Mouse (Mus musculus) ovary, postnatal 14 days (tissue): ENCODE data around the gene Dnaaf3.

ENCODE experiments used
- DNase-seq: peaks from one replicate; pipeline ENCODE4 v3.0.0; 2022; ENCODE audit warnings: low spot score

Dnaaf3 gene

DNA sequence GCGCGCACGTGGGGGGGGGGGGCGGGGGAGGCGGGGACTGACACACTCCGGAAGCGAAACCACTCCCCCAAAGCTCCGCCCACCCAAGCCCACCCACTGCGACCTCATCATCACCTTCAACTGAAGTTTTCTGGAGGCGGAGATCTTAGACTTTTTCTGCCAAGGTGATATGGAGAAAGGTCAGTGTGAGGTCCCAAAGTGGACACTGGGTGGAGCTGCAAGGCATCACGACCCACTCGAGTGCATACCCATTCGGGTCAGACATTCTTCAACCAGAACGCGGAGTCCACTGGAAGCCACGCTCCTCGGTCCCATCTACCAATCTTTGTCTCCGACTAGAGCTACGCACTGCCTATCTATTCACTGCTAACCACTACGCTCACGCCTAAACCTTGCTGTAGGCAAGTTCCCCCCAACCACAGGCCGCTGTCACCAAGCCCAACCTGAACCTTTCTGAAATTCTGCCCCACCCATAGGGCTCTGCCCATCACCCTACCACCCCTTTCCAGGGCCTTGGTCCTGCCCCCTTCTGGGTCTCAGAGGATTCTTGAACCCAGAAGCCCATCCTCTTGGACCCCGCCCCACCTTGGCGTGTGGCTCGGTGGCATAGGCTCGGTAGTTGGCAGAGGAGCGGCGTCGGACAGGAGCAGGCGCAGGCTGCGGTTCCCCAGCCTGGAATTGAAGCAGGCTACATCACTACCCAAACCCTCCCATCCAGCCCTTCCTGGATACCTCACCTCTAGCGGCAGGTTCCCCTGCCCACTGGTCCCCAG, 10.8 kb downstream of the Dnaaf3 start:
- DNase-seq = no peak

DNA sequence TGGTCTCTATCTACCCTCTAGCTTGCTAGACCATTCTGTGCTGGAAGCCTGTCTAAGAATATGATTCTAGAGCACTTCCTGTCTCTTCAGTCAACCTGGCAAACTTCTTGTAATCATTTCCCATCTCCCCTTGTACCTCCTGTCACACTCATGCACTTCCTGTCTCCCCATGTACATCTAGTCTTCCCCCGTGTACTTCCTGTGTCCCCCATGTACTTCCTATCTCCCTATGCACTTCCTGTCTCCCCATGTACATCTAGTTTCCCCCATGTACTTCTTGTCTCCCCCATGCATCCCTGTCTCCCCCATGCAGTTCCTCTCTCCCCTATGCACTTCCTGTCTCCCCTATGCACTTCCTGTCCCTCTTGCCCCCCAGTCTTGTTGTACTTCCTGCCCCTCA, 13.8 kb downstream of the Dnaaf3 start:
- no peak for DNase-seq

DNA sequence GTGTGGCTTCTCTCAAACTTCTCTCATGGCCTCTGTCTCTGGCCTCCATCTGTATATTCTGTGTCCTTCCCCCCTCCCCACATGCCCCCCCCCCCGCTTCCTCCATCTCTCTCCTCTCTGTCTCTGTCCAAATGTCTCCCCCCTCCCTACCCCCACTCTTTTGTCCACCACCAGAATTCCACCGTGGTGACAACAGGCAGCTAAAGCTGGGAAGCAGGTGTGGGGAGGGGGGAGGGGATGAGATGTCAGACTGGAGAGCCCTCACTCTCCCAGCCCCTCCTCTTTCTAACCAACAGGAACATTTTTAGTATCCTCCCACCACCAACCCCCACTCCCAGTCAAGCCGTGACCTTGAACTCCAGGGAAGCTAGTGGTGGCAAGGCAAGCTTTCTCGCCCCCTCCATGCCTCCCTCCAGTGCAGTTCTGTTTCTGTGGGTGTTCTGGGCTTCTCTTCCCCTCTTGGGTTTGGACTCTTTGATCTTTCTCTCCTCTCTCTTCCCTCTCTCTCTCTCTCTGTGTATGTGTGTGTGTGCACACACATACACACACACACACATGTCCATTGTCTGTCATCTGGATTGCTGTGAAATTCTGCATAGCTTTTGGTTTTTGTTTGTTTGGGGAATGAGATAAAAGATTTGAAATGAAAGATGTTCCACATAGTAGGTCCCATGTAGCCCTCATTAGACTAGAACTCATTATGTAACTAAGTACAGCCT, 15.8 kb downstream of the Dnaaf3 start, which contains the start of gene Tnnt1:
Gene Tnnt1, minus strand, starts transcription at position 51 of the 719 bp plus-strand sequence.
- DNase-seq = no peak

DNA sequence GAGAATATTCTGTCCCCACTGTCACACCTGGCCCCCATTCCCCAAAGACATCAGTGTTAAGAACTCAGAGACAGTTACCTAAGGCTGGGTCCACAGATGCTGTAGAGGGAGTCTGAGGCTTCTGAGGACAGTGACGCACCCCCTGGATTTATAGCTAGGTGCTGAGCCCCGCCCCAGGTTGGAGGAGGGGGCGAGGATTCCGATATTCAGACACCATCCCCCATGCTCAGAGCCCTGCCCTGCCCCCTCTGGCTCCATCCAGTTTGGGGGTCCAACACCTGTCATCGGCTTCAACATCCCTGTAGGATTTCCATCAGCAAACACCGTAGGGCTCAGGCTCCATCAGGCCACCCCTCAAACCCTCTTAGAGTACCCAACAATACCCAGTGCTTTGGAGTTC, 16.4 kb downstream of the Dnaaf3 start:
- no peak for DNase-seq

DNA sequence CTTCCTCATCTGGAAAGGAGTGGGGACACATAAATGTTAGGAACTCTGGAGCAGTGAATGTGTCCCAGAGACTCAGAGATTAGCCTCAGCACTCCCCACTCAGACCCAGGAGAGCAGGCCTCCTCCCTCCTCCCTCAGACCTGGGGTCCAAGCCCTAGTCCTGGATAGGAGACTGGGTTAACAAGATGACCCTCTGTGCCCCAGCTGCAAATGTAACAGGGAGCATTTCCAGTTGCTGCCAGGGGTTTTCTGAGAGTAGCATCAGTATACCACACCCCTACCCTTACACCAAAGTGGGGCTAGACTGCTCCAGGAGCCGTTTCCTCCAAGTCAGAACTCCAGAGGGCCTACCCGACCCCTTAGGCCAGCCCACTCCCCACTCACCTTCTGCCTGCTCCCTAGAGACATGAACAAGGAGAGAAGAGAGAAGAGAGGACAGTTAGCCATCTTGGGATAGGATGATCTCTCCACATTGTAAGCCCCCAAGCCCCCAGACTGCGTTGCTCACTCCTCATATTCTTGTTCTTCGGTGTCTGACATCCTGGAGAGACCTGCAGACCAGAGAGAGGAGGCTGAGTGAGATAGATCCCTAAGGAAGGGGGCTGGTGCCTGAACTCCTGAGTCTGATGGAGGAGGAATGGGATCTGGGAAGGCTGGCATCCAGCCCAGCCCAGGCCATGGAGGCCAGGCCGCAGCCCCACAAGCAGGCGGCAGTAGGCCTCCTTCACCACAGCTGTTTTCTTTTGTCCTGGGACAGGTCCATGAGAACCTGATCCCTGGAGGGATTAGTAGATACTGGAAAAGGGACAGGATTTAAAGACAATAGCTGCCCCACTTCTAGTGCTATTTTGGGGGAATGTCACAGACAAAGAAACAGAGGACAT, 18.2 kb downstream of the Dnaaf3 start:
- DNase-seq = no peak

DNA sequence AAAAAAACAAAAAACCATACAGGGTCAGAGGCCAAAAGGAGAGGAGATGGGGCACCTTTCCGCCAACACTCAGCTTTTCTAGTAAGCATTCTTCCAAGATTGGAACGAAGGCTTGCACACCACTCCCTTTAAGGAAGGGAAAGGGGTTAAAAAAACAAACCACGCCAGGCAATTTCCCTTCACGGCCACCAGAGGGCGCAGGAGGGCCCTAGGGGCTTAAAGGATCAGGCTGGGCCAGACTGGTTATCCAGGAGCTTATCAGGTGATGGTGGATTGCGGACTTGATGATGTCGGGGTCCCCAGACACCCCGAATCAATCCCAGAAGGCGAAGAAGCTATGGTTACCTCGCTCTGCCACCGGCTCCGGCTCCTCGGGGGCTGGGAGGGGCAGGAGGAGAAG, 19.0 kb downstream of the Dnaaf3 start:
- DNase-seq = peak; percentile 58

DNA sequence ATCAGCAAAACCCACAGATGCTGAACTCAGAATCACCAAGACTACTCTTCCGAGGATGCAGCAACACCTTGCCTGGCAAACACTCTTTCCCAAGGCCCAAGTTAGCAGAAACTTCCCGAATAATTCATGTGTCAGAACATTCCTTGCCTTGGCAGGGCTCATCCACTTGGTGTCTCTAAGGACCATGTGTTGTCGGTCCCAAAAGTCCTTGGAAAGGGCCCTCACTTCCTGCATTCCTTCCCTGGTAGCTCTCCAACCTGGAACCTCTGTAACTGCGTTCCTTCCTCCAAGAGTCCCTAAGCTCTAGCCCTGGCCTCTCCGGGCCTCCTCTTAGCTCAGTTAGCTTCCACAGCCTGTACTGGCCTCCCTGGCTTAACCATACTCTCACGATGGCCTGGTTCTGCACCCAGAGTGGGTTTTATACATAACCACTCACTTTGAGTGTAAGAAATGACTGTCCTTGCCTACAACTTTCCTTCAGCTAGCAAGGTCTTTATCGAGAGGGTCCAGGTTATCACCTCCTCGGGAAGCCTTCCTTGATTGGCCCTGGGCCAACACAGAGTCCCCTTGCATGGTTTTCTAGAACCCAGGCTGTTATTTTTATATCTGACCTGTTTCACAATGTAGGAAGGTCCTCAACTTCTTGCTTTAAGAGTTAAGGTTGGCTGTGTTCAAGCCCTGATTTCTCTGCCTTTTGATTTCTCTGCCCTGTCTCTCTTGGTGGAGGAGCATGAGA, 20.6 kb downstream of the Dnaaf3 start:
- DNase-seq = no peak

DNA sequence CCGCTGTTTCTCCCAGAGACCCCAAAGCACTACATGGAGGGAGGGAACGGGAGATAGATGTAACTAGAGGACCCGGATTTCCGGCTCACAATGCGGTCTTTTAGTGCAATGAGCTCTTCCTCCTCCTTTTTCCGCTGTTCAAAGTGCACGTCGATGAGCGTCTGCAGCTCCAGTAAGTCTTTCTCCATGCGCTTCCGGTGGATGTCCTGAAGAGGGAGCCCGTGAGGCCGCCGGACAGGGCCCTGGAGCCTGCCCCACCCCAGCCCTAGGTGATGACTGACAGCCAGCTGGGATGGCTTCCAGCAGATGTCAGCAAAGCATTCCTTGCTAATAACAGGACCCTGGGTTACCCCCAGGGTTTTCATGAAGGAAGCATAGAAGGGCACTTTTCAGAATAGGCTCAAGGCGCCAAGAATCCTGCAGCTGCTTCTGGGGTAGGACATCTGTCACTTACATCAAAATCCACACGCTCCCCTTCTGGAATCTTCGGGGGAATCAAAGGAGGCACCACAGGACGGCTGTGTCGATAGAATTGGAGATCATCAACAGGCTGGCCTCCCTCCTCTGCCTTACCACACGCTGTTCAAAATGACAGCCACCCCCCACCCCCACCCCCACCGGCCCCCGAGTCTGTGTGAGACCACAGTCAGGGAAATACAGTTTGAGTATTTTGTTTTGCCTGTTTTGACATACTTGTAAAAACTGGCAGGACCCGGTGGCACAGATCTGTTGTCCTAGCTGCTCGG, 22.2 kb downstream of the Dnaaf3 start:
- DNase-seq = peak; percentile 61

DNA sequence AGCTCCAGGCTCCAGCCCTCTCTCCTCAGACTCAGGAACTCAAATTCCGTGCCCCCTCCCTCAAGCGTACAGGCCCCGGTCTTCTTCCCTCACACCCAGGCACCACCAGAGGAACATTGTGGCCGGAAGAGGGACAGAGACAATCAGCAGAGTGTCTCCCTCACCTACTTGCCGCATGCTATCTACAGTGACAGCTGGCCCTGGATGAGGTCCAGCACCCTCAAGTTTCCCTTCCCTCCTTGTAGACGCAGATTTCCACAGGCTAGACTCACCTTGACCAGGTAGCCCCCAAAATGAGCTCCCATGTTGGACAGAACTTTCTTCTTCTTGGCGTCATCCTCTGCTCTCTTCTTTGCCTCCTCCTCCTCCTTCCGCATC, 23.5 kb downstream of the Dnaaf3 start:
- no peak for DNase-seq

DNA sequence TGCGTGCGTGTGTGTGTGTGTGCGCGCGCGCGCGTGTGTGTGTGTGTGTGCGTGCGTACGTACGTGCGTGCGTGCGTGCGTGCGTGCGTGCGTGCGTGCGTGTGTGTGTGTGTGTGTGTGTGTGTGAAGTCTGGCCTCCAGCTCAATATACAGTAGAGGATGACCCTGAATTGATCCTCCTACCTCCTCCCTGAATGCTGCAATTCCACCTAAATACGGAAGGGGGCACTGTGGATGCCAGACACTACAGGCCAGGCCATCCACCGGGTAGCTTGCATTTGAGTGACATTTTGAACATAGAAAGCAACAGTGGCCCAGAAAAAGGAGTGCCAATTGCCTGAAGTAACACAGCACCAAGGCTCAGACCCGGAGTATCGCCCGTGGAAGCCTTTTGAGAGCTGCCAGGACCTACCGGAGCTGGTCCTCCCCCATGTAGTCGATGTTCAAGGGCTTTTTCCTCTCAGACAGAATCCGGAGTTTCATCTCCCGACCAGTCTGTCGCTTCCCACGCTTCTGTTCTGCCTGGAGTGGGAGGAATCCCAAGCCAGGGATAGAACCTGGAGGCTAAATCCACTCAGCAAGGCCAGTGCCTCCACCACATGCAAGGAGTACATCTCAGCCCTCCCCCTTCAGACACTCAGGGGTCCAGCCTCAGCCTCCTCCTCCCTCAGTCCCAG, 24.1 kb downstream of the Dnaaf3 start:
- DNase-seq = no peak

DNA sequence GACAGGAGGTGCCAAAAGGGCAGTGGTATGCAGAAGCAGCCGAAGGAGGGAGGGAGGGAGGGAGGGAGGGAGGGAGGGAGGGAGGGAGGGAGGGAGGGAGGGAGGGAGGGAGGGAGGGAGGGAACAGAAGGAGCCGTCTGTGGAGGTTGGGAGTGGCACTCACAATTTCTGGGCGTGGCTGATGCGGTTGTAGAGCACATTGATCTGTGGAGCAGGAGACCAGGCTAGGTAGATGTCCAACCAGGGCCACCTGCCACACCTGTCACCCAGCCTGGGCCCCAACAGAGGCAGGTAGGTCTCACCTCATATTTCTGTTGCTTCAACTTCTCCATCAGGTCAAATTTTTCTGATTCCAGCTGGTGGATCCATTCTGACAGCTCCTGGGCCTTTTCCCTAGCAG, 25.0 kb downstream of the Dnaaf3 start:
- DNase-seq = no peak

DNA sequence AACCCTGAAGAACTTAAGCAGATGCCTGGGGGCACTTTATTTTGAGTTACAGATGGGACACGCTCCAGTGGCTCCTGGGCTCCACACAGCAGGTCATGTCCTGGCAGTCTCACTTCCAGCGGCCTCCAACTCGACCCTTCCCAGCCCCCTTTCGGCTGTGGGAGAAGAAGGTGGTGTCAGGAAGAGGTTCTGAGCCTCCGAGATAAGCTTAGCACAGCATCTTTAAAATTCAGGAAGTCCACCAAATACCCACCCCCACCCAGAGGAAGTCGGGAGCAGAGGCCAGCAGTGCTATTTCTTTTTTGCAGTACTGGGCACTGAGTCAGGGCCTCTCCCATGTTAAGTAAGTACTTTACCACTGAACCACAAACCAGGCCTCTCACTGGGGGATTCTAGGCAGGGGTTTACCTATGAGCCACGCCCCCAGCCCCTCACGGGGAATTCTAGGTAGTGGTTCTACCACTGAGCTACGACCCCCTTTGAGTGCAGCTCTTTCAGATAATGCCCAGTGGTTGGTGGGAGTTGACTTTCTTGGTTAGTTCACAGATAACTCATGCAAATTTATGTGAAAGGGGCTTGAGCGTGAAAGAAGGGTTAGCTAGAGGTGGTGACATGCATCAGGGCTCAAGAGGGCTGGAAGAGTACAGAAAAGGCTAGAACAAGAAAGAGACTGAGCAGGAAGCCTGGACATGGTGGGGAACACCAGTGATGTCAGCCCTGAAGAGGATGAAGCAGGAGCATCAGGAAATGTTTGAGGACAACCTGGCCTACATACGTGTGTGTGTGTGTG, 27.4 kb downstream of the Dnaaf3 start:
- no peak for DNase-seq

DNA sequence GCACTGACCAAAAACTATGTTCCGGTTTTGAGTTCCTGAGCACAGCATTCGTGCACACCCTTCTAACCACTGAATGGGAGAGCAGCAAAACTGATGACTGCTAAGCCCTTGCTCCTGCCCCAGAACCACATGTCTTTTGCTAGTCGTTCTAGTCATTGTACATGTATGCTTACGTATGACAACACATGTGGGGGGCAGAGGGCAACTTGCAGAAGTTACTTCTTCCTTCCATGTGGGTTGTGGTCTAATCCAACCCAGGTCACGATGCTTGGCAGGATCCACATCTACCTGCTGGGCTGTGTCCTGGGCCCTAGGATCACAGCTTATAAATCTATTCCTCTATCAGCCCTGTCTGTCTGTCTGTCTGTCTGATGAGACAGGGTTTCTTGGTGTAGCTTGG, 28.4 kb downstream of the Dnaaf3 start:
- no peak for DNase-seq

DNA sequence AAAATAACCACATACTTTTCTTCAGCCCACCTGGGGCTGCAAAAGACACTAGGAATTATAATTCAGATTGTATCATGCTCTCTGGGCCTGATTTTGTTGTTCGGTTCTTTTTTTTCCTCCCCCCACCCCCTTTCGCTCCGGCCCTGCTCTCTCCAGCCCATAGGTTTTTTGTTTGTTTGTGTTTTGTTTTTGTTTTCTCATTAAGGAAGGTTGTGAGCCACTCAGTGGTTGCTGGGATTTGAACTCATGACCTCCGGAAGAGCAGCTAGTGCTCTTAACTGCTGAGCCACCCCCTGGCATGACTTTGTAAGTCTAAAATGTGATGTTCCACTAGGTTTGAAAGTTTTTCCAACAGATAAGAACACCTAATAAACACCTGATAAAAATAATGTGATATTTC, 29.2 kb downstream of the Dnaaf3 start:
- no peak for DNase-seq

DNA sequence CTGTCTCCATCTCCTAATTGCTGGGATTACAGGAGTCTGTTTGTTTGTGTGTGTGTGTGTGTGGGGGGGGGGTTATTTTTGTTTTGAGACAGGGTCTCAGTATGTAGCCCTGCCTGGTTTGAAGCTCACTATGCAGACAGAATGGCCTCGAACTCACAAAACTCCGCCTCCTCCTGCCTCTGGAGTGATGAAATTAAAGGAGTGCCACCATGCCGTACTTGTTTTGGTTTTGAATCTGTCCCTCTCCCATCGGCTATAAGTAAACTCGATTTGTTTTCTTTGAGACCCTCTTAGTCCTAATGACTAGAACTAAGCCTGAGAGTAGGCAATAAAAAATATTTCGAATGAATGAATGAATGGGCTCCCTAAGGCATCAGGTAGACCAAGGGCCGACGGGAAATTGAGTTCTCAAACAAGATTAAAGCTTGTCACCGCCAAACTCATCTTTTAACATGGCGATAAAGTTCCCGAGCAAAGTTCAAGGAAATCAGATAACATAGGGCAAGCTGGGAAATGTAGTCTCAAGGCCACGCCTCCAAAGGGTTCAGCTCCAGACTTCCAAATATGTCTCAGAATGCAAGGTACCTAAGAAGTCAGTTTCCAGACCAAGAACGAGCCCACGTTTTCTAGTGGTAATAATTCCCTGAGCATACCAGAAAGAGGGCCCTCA, 29.7 kb downstream of the Dnaaf3 start:
- DNase-seq = no peak

DNA sequence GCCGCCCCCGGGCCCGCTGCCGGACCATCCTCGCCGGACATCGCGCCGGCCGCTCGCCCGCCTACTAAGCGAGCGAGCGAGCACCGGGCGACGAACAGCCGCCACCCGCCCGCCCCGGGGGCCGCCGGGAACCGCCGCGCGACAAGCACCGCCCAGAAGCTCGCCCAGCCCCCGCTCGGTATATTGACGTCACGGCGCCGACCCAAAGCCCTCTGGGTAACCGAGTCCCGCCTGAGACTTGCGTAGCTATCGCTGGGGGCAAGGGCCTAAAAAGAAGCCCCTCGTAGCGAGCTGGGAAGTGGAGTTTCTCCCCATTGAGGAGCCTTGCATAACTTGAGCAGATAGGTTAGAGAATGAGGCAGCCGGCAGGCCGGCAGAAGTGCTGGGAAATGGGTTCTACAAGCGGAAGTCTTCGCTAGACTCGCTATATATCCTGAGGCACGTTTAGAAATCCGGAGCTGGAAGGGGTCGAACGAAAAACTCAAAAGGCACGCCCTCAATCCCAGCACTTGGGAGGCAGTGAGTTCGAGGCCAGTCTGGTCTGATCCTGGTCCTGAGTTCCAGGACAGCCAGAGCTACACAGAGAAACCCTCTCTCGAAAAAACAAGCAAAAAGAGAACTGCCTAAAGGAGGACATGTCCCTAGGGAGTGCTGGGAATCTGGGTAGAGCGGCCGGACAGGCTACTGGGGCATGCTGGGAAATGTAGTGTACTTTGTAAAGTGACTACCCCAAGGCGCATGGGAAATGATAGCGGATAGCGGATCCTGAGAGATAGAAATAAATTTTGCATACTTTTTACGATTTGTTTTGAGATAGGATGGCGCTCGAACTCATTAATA, 30.5 kb downstream of the Dnaaf3 start, which contains the start of gene Ppp1r12c:
Gene Ppp1r12c, minus strand, starts transcription at position 123 of the 840 bp plus-strand sequence.
- DNase-seq = peak; percentile 93

DNA sequence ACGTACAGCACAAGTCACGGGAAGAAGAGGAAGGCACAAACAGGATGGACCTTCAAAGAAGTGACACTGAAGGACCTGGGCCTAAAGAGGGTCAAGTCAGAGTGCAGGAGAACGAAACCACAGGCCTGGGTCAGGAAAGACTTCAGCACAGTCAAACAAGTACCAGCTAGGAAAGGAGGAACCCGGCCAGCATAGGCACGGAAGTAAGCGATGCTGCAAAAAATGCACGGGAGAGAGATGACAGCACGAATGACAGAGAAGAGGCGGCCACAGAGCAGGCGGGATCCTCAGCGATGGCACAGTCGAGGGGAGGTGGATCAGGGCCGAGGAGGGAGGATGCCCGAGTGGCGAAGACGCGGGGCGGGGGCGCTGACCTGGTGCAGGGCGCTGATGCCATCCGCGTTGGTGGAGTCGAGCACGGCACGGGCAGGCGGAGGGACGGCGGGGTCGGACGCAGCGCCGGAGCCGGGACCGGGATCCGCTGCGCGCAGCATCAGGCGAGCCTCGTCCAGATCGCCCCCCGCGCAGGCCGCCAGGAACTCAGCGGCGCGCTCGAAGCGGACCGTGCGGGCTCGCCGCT, 31.3 kb downstream of the Dnaaf3 start:
- no peak for DNase-seq

DNA sequence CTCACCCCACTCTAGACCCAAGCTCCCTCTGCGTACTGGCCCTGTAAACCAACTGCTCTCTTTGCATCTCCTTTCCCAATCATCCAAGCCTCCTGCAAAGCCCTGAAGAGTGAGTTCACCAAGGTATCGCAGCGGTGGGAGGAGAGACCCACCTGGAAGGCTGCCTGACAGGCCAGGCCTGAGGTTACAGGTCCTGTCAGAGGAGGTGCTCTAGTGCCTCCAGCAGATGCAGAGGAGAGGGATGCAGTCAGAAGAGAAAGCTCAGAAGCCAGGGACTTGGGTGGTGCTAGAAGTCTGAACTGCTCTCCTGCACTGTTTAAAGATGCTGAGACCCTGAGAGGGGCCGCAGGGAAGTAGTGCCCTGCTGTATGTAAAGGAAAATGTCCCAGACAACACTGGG, 33.2 kb downstream of the Dnaaf3 start:
- no peak for DNase-seq
